Mouse (Mus musculus) left cerebral cortex, adult 6 months (tissue): ENCODE data around the gene Erap1. TPM values are rescaled to one million over a fixed set of nuclear protein-coding genes. Genes with fewer than 3 reads are reported as not detected.

Experiments
- long read RNA-seq, 2 experiments: library from polyadenylated mRNA; unstranded; transcript quantifications; one replicate each; pipeline ENCODE4 v2.0.0; 2019 to 2020
- polyA plus RNA-seq: library from polyadenylated mRNA; unstranded; fragments of <200 nt; fragmentation: Nextera tagmentation; gene quantifications from 2 replicates; pipeline ENCODE4 v1.2.3, GENCODE M21; 2021

Gene Erap1
- polyA plus RNA-seq: 2.8 and 4.9 TPM in 2 replicates
- long read RNA-seq, experiment 1, full-length matches to known transcripts: 8 of 10 reads
- long read RNA-seq, experiment 1, partial matches to known transcripts: 2 of 10 reads
- long read RNA-seq, experiment 1, other reads (novel, unspliced or antisense): 0 of 10 reads
- long read RNA-seq, experiment 2, partial matches to known transcripts: 1 of 4 reads
- long read RNA-seq, experiment 2, other reads (novel, unspliced or antisense): 3 of 4 reads

GRCm38 (mm10) chr13:74638793-74639711 is at the start of gene Erap1:
Gene Erap1, plus strand, starts transcription at chr13:74639568.

Other genes with a start within 250 kb of the Erap1 start
- gene Zfp72, start 248.7 kb upstream of the Erap1 start, polyA plus RNA-seq: 2.2 and 2.7 TPM in 2 replicates
- gene Ftl1-ps1, start 239.9 kb upstream of the Erap1 start, polyA plus RNA-seq: 15.8 and 16.6 TPM in 2 replicates
- gene Zfp825, start 145.6 kb upstream of the Erap1 start, polyA plus RNA-seq: 10.6 and 11.2 TPM in 2 replicates
- gene Cast, start 169.2 kb downstream of the Erap1 start, polyA plus RNA-seq: 4.4 and 6.6 TPM in 2 replicates